Mouse (Mus musculus) liver, embryonic 16.5 days (tissue): ENCODE measurements around the gene Stard13. TPM values are rescaled to one million over a fixed set of nuclear protein-coding genes. Genes with fewer than 3 reads are reported as not detected.

ENCODE experiments used
- ATAC-seq: fragments of 200-750 bp; cut with Nextera tagmentation; 2 replicates; pipeline ENCODE4 v1.8.0; 2017; ENCODE audit warnings: low read depth, mild to moderate bottlenecking, moderate number of reproducible peaks, moderate library complexity
- H3K27ac ChIP-seq: fragments of 300-500 bp; sonication (generic); 2 replicates; pipeline ENCODE4 v1.5.1; 2014; ENCODE audit warnings: mild to moderate bottlenecking, low read length
- H3K27me3 ChIP-seq: fragments of 300-500 bp; sonication (generic); 2 replicates; pipeline ENCODE4 v1.6.1; 2014; ENCODE audit warnings: low read depth, low read length, mixed read lengths; ENCODE audit not compliant: control insufficient read depth, insufficient read depth
- H3K36me3 ChIP-seq: fragments of 300-500 bp; sonication (generic); 2 replicates; pipeline ENCODE4 v1.6.1; 2014; ENCODE audit warnings: mild to moderate bottlenecking; ENCODE audit not compliant: control insufficient read depth, insufficient read depth
- H3K4me1 ChIP-seq: fragments of 300-500 bp; sonication (generic); 2 replicates; pipeline ENCODE4 v1.6.1; 2014; ENCODE audit warnings: low read depth, low read length, mixed read lengths; ENCODE audit not compliant: control insufficient read depth
- H3K4me2 ChIP-seq: fragments of 300-500 bp; sonication (generic); 2 replicates; pipeline ENCODE4 v1.6.1; 2014; ENCODE audit warnings: low read depth, low read length, mixed read lengths
- H3K4me3 ChIP-seq: fragments of 300-500 bp; sonication (generic); 2 replicates; pipeline ENCODE4 v1.5.1; 2014; ENCODE audit warnings: low read depth, mild to moderate bottlenecking, low read length
- H3K9ac ChIP-seq: fragments of 300-500 bp; sonication (generic); 2 replicates; pipeline ENCODE4 v1.6.1; 2014; ENCODE audit warnings: low read depth, low read length
- H3K9me3 ChIP-seq: fragments of 300-500 bp; sonication (generic); replicated peaks from 2 replicates; pipeline ENCODE4 v1.6.1; 2016; ENCODE audit warnings: low read length; ENCODE audit not compliant: control insufficient read depth
- WGBS: fragments of 180-500 bp; shearing (Covaris S2); extraction: QIAGEN DNeasy Blood & Tissue Kit; methylation state at CpG from one replicate; pipeline ENCODE4 v1.1.7; 2014; ENCODE audit not compliant: insufficient replicate concordance; 5-methylcytosine and 5-hydroxymethylcytosine counted together
- polyA plus RNA-seq: library from polyadenylated mRNA; unstranded; fragments of >200 nt; fragmentation: Nextera tagmentation; extraction: Ambion mirVana; gene quantifications from 2 replicates; pipeline ENCODE4 v1.2.1, GENCODE M21; 2015

The Stard13 gene
- polyA plus RNA-seq, 1 experiment from 2014 or later, result 1.4 TPM

- H3K9me3 ChIP-seq, result no peaks in the 10 kb centered on the region
- no peaks in the 10 kb centered on the region for H3K27me3 ChIP-seq
- no peak overlapping the region for H3K9ac ChIP-seq
- H3K4me2 ChIP-seq, result no peak overlapping the region
- 50% methylated on average over 5 of the region's 5 CpGs for WGBS
- H3K4me1 ChIP-seq, result no peaks in the 10 kb centered on the region; the same call in none of the 2 replicates
- no peak for ATAC-seq
- no peak overlapping the region for H3K27ac ChIP-seq
- H3K4me3 ChIP-seq, result no peak overlapping the region
- H3K36me3 ChIP-seq, result no peaks in the 10 kb centered on the region
Observed at GRCm38 (mm10) chr5:151145807-151146206, 87.8 kb downstream of the Stard13 start.

- 61% methylated on average over 5 of the region's 5 CpGs for WGBS
- Histone ChIP-seq H3K4me3 (no peak overlapping the region), H3K4me1 (no peaks in the 10 kb centered on the region; the same call in none of the 2 replicates), H3K27me3 (no peaks in the 10 kb centered on the region), H3K27ac (no peak overlapping the region), H3K9ac (no peak overlapping the region), H3K4me2 (no peak overlapping the region), H3K36me3 (no peaks in the 10 kb centered on the region), H3K9me3 (no peaks in the 10 kb centered on the region)
- no peak for ATAC-seq
Observed at GRCm38 (mm10) chr5:151143955-151144354, 89.7 kb downstream of the Stard13 start.

GRCm38 (mm10) chr5:151142671-151143601 is 90.7 kb downstream of the Stard13 start:
- H3K4me2 ChIP-seq, result no peak overlapping the region
- no peak overlapping the region for H3K9ac ChIP-seq
- no peak for ATAC-seq
- peak overlapping the region; percentile 0 for H3K27ac ChIP-seq
- no peaks in the 10 kb centered on the region for H3K27me3 ChIP-seq
- H3K36me3 ChIP-seq, result no peaks in the 10 kb centered on the region
- no peak overlapping the region for H3K4me3 ChIP-seq
- no peaks in the 10 kb centered on the region; the same call in none of the 2 replicates for H3K4me1 ChIP-seq
- no peaks in the 10 kb centered on the region for H3K9me3 ChIP-seq
- 41% methylated on average over 11 of the region's 11 CpGs for WGBS

- H3K4me3 ChIP-seq, result no peak overlapping the region
- peak overlapping the region; percentile 52 for H3K27ac ChIP-seq
- ATAC-seq, result peak; percentile 60
- no peaks in the 10 kb centered on the region for H3K27me3 ChIP-seq
- no peaks in the 10 kb centered on the region; the same call in none of the 2 replicates for H3K4me1 ChIP-seq
- H3K36me3 ChIP-seq, result no peaks in the 10 kb centered on the region
- H3K9ac ChIP-seq, result no peak overlapping the region
- WGBS, result 26% methylated on average over 5 of the region's 5 CpGs
- H3K4me2 ChIP-seq, result no peak overlapping the region
- no peaks in the 10 kb centered on the region for H3K9me3 ChIP-seq
Observed at GRCm38 (mm10) chr5:151142241-151142640, 91.4 kb downstream of the Stard13 start.

- no peak overlapping the region for H3K9ac ChIP-seq
- no peak overlapping the region for H3K4me2 ChIP-seq
- 37% methylated on average over 5 of the region's 5 CpGs for WGBS
- no peaks in the 10 kb centered on the region for H3K36me3 ChIP-seq
- H3K4me1 ChIP-seq, result no peaks in the 10 kb centered on the region; the same call in 1 of the 2 replicates
- H3K9me3 ChIP-seq, result no peaks in the 10 kb centered on the region
- no peak for ATAC-seq
- no peaks in the 10 kb centered on the region for H3K27me3 ChIP-seq
- H3K27ac ChIP-seq, result no peak overlapping the region
- no peak overlapping the region for H3K4me3 ChIP-seq
Observed at GRCm38 (mm10) chr5:151137901-151138300, 95.7 kb downstream of the Stard13 start.

- H3K4me1 ChIP-seq, result no peaks in the 10 kb centered on the region; the same call in 1 of the 2 replicates
- H3K36me3 ChIP-seq, result no peaks in the 10 kb centered on the region
- H3K9ac ChIP-seq, result no peak overlapping the region
- no peak for ATAC-seq
- no peak overlapping the region for H3K27ac ChIP-seq
- no peaks in the 10 kb centered on the region for H3K9me3 ChIP-seq
- no peaks in the 10 kb centered on the region for H3K27me3 ChIP-seq
- no peak overlapping the region for H3K4me3 ChIP-seq
- 56% methylated on average over 4 of the region's 4 CpGs for WGBS
- no peak overlapping the region for H3K4me2 ChIP-seq
Observed at GRCm38 (mm10) chr5:151137311-151137710, 96.3 kb downstream of the Stard13 start.

- H3K9ac ChIP-seq, result no peak overlapping the region
- H3K4me2 ChIP-seq, result no peak overlapping the region
- H3K9me3 ChIP-seq, result no peaks in the 10 kb centered on the region
- no peaks in the 10 kb centered on the region for H3K27me3 ChIP-seq
- no peak overlapping the region for H3K27ac ChIP-seq
- WGBS, result 27% methylated on average over 6 of the region's 6 CpGs
- H3K4me3 ChIP-seq, result no peak overlapping the region
- H3K36me3 ChIP-seq, result no peaks in the 10 kb centered on the region
- ATAC-seq, result peak; percentile 20
- H3K4me1 ChIP-seq, result no peaks in the 10 kb centered on the region; the same call in 1 of the 2 replicates
Observed at GRCm38 (mm10) chr5:151135965-151136364, 97.7 kb downstream of the Stard13 start.

- no peaks in the 10 kb centered on the region for H3K36me3 ChIP-seq
- no peaks in the 10 kb centered on the region; the same call in 1 of the 2 replicates for H3K4me1 ChIP-seq
- H3K27me3 ChIP-seq, result no peaks in the 10 kb centered on the region
- peak; percentile 70 for ATAC-seq
- H3K9me3 ChIP-seq, result no peaks in the 10 kb centered on the region
- no peak overlapping the region for H3K4me2 ChIP-seq
- 64% methylated on average over 8 of the region's 8 CpGs for WGBS
- H3K4me3 ChIP-seq, result no peak overlapping the region
- no peak overlapping the region for H3K9ac ChIP-seq
- H3K27ac ChIP-seq, result peak overlapping the region; percentile 6; the same call in 1 of the 2 replicates
Observed at GRCm38 (mm10) chr5:151135078-151135826, 98.4 kb downstream of the Stard13 start.
